Mouse (Mus musculus) mouse trophoblast stem cell (cell line): ENCODE results near the gene Tubg1.
"Not testable (repeated sequence)": the region's sequence is repeated elsewhere in the genome, so short reads cannot be mapped to it uniquely, and the experiment has no call there.

Source experiments
- in situ Hi-C, 2 experiments: fragments of 300-500 bp; cut with MseI, MboI; formaldehyde crosslinking; loops; 2 replicates in 1 of 2; 3 replicates in 1 of 2; pipeline ENCODE4 v1.15.1; 2025

The Tubg1 gene

GRCm38 (mm10) chr11:101140164-101140819 lies 20.6 kb downstream of the Tubg1 start:
- in situ Hi-C loops = no loop called here

GRCm38 (mm10) chr11:101141088-101141487 lies 21.4 kb downstream of the Tubg1 start:
- in situ Hi-C loops = no loop called here

GRCm38 (mm10) chr11:101142215-101142967 lies 22.7 kb downstream of the Tubg1 start:
- in situ Hi-C loops = no loop called here

- in situ Hi-C loops = no loop called here
Observed at GRCm38 (mm10) chr11:101143338-101144225, 23.8 kb downstream of the Tubg1 start.

GRCm38 (mm10) chr11:101146377-101146776 lies 26.6 kb downstream of the Tubg1 start:
- in situ Hi-C loops = no loop called here

GRCm38 (mm10) chr11:101148751-101149150 lies 29.0 kb downstream of the Tubg1 start:
- in situ Hi-C loops = no loop called here

- in situ Hi-C loops = no loop called here
Observed at GRCm38 (mm10) chr11:101149178-101150105, 29.7 kb downstream of the Tubg1 start.

- in situ Hi-C loops = no loop called here
Observed at GRCm38 (mm10) chr11:101151063-101151462, 31.3 kb downstream of the Tubg1 start.

- in situ Hi-C loops = no loop called here
Observed at GRCm38 (mm10) chr11:101152825-101153224, 33.1 kb downstream of the Tubg1 start.

GRCm38 (mm10) chr11:101154648-101155047 lies 34.9 kb downstream of the Tubg1 start:
- in situ Hi-C loops = no loop called here

- in situ Hi-C loops = no loop called here
Observed at GRCm38 (mm10) chr11:101155151-101155550, 35.4 kb downstream of the Tubg1 start.

- in situ Hi-C loops = no loop called here
Observed at GRCm38 (mm10) chr11:101155728-101156371, 36.1 kb downstream of the Tubg1 start, which contains the start of gene Tubg2. Tubg2 (plus strand) TSS chr11:101155907.

GRCm38 (mm10) chr11:101160151-101160550 lies 40.4 kb downstream of the Tubg1 start:
- in situ Hi-C loops = not testable (repeated sequence)

GRCm38 (mm10) chr11:101160981-101161505 lies 41.3 kb downstream of the Tubg1 start:
- in situ Hi-C loops = not testable (repeated sequence)

GRCm38 (mm10) chr11:101161551-101161950 lies 41.8 kb downstream of the Tubg1 start:
- in situ Hi-C loops = no loop called here

- in situ Hi-C loops = no loop called here
Observed at GRCm38 (mm10) chr11:101162301-101162700, 42.6 kb downstream of the Tubg1 start.

GRCm38 (mm10) chr11:101162772-101163171 lies 43.0 kb downstream of the Tubg1 start:
- in situ Hi-C loops = no loop called here

- in situ Hi-C loops = no loop called here
Observed at GRCm38 (mm10) chr11:101163476-101164350, 44.0 kb downstream of the Tubg1 start.

- in situ Hi-C loops = no loop called here
Observed at GRCm38 (mm10) chr11:101164351-101164665, 44.6 kb downstream of the Tubg1 start.
